Mouse (Mus musculus) bone marrow, adult 2 months (tissue): ENCODE measurements around the gene Fto.

Experiments used
- CTCF ChIP-seq: fragments of 200-500 bp; IDR thresholded peaks from 2 replicates; pipeline ENCODE4 v1.5.1; 2011; ENCODE audit warnings: low read length, control low read depth; ENCODE audit not compliant: control insufficient read depth, insufficient read depth
- POLR2A ChIP-seq: fragments of 200-500 bp; IDR thresholded peaks from 2 replicates; pipeline ENCODE4 v1.6.1; 2011; ENCODE audit warnings: low read depth, mild to moderate bottlenecking, control low read depth, low read length, borderline replicate concordance; ENCODE audit not compliant: control insufficient read depth

- TF ChIP-seq CTCF (no peak), POLR2A (no peak)
Measured at GRCm38 (mm10) chr8:91504360-91504759, 191.0 kb downstream of the Fto start.
